Mouse (Mus musculus) urinary bladder, postnatal 4 days (tissue): ENCODE measurements around the gene Mfsd14b.
A peak's percentile ranks its signal among the peaks of the same experiment; 100 is the strongest.

Source experiments
- DNase-seq, 2 experiments: peaks; one replicate each; pipeline ENCODE4 v3.0.0; 2021 to 2022; ENCODE audit warnings: low spot score in 2 of 2

Gene Mfsd14b

GRCm38 (mm10) chr13:65112459-65113110, at the start of gene Mfsd14b:
Gene Mfsd14b (minus strand): TSS chr13:65112975.
- DNase-seq, result peak; percentile 83 to 87

DNA sequence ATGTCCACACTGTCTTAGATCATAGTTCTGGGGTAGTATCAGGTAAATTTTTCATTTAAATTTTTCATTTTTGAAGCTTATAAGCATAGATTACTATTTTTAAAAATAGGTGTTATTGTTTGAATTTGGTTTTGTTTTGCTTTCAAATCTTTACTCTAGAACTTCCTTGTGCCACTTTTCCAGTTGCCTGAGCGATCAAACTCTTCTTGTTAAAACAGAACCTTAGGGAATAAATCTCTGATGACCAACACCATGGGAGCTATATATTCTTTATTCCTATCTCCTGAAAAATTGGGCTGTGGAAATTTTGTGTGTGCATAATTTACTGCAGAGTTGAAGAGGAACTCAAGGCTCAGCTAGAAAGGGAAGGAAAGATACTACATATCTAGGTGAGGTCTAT, 37.2 kb upstream of the Mfsd14b start, which contains the start of gene Olfr466:
Gene Olfr466 (plus strand): TSS at position 301 of the 400 bp plus-strand sequence.
- no peak for DNase-seq

GRCm38 (mm10) chr13:65137789-65138188, 25.0 kb upstream of the Mfsd14b start, which contains the start of gene Olfr465-ps1:
Gene Olfr465-ps1 (plus strand): TSS chr13:65138089.
- no peak for DNase-seq

GRCm38 (mm10) chr13:65127063-65127847, 14.5 kb upstream of the Mfsd14b start:
- DNase-seq, result no peak

DNA sequence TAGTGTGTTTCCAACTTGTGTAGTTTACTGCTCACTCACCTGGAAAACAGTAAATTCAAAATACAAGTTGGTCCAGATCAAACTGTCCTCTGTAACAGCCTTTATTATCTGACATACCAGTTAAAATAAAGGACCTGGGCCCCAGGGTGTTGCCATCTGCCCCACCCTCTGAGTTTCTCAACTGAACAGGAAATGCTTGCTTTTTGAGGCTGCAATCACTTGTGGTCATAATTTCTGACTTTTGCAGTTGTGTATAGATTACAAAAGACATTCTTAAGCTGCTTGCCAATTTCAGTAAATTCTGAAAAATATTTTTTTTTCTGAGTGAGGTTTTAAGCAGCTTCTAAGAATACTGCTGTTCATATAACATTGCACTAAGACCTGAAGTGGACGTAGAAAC, 9.3 kb upstream of the Mfsd14b start:
- no peak for DNase-seq

- no peak for DNase-seq
Observed at GRCm38 (mm10) chr13:65120984-65121383, 8.2 kb upstream of the Mfsd14b start.

DNA sequence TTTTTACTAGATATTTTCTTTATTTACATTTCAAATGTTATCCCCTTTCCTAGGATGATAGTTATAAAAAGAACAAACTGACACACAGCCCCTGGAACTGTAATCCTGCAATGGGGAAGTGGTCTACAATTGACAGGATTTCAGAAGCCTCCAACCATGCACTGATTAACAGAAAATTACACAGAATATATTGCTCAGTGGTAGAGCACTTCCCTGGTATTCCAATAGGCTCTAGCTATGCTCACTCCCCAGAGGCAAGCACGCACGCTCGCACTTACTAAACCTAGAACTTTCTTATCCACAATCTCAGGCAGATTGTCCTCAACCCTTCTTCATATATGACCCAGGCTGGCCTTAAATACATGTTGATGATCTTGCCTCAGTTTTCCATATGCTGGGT, 464 bp upstream of the Mfsd14b start:
- DNase-seq, result no peak

DNA sequence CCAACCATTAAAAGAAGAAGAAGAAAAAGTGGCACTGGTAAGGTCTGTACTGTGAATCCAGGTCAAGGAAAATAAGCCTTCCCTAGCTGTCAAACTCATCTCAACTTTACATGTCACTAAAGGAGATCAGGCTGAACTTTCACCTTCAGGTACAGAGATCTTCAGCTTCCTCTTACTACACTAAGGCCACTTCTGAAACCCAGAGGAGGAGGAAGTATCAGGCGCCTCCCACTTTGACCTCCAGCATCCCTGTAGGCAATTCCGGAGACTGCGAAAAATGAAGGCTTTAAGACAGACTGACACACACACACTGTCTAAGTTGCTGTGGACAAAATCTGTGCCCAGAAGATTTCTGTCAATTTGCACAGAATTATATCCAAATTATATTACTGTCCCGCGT, 814 bp downstream of the Mfsd14b start:
- DNase-seq, result no peak

DNA sequence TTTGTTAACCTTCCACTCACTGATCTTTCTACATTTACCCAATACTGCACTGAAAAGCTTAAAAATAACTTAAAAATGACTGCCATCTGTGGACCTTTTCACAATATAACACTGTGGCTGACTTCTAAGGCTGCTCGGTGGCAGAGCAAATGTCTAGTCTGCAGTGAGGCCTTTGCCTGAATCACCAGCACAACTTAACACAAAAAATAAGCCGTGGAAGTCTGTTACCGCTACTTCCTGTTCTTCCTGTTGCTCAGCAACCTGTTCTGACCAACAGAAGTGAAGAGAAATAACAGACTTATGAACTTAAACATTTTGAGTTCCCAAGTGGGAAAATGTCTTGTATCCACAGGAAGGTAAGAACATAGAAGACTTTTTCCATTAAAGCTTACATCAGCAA, 11.5 kb downstream of the Mfsd14b start:
- no peak for DNase-seq

GRCm38 (mm10) chr13:65100678-65101077, 12.1 kb downstream of the Mfsd14b start:
- no peak for DNase-seq

DNA sequence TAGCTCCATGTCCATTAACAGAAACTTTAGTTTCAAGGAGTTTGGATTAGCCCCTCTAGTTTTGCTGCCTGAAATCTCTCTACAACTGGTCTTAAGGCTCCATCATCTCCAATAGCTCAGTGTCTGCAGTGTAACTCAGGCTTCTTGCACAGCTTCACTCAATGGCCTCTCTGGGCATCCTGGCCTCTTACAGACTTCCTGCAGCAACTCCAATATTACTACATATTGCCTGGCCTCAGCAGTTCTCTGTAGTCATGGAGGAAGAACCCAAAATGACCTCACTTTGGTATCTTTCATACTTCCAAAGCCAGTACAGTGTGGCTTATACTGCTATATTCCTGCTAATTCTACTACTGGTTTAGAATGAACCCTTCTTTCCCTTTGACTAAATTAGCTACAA, 15.8 kb downstream of the Mfsd14b start:
- DNase-seq, result no peak

GRCm38 (mm10) chr13:65095923-65096322, 16.9 kb downstream of the Mfsd14b start:
- DNase-seq, result no peak

GRCm38 (mm10) chr13:65069969-65070368, 42.8 kb downstream of the Mfsd14b start:
- no peak for DNase-seq

DNA sequence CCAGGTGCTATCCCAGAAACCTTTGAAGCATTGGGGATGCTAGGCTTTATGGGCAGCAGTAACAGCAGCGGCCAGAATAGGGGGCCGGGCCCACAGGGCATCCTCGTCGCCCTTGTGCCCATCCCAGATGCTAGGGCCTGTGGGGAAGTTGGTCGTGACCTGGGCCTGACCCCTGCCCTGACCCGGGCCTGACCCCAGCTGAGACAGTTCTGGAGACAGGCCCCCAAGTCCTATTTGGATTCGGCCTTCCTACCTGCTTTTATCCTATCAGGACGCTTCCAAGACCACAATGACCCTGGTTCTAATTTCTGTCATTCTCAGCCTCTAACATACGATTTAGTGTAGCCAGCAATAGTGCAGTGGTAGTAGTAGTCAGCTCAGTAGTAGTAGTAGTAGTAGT, 60.1 kb downstream of the Mfsd14b start, which contains the start of gene Prss47:
Gene Prss47 (minus strand): TSS at position 101 of the 400 bp plus-strand sequence.
- no peak for DNase-seq

DNA sequence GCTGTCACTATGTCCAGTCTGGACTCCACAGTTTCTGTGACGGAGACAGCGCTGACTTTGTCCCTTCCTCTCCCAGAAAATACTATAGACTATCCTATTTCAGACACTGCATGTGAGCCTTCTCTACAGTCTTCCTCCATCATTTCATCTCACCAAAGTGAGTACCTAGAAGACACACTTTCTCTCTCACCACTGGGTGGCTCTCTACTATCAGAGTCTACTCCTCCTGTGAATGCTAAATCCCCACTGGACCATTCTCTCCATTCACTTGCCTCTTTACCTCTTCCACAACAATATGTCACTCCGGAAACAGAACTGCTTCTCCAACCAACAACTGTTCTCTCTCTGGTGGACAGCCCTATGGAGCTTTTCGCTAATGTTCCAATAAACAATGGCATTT, 77.7 kb downstream of the Mfsd14b start:
- no peak for DNase-seq

GRCm38 (mm10) chr13:65032758-65033157, 80.0 kb downstream of the Mfsd14b start, which contains the start of gene Spata31d1c:
Gene Spata31d1c (plus strand): TSS chr13:65033058.
- DNase-seq, result no peak
